Mouse (Mus musculus) kidney, embryonic 14.5 days (tissue): ENCODE measurements around the gene Ephb1. TPM values are rescaled to one million over a fixed set of nuclear protein-coding genes. Genes with fewer than 3 reads are reported as not detected.

Source experiments
- ATAC-seq: fragments of 200-750 bp; cut with Nextera tagmentation; 2 replicates; pipeline ENCODE4 v1.8.0; 2017; ENCODE audit warnings: moderate number of reproducible peaks, mild to moderate bottlenecking, moderate TSS enrichment, moderate library complexity; ENCODE audit not compliant: low FRiP score, low TSS enrichment
- H3K27ac ChIP-seq: fragments of 300-500 bp; sonication (generic); 2 replicates; pipeline ENCODE4 v1.5.1; 2014; ENCODE audit warnings: low read depth, mild to moderate bottlenecking, low read length, moderate library complexity, mixed read lengths
- H3K27me3 ChIP-seq: fragments of 300-500 bp; sonication (generic); 2 replicates; pipeline ENCODE4 v1.6.1; 2014; ENCODE audit warnings: mild to moderate bottlenecking, low read length; ENCODE audit not compliant: control insufficient read depth, insufficient read depth
- H3K36me3 ChIP-seq: fragments of 300-500 bp; sonication (generic); 2 replicates; pipeline ENCODE4 v1.6.1; 2014; ENCODE audit warnings: low read length, mixed read lengths; ENCODE audit not compliant: control insufficient read depth, insufficient read depth
- H3K4me1 ChIP-seq: fragments of 300-500 bp; sonication (generic); 2 replicates; pipeline ENCODE4 v1.6.1; 2014; ENCODE audit warnings: low read length, mixed read lengths; ENCODE audit not compliant: control insufficient read depth, insufficient read depth
- H3K4me2 ChIP-seq: fragments of 300-500 bp; sonication (generic); replicated peaks from 2 replicates; pipeline ENCODE4 v1.6.1; 2014; ENCODE audit warnings: low read depth, mild to moderate bottlenecking, low read length
- H3K4me3 ChIP-seq: fragments of 300-500 bp; sonication (generic); 2 replicates; pipeline ENCODE4 v1.5.1; 2014; ENCODE audit warnings: mild to moderate bottlenecking, low read length
- H3K9ac ChIP-seq: fragments of 300-500 bp; sonication (generic); 2 replicates; pipeline ENCODE4 v1.6.1; 2014; ENCODE audit warnings: low read depth, mild to moderate bottlenecking, low read length, moderate library complexity
- H3K9me3 ChIP-seq: fragments of 300-500 bp; sonication (generic); 2 replicates; pipeline ENCODE4 v1.6.1; 2016; ENCODE audit warnings: low read length; ENCODE audit not compliant: control insufficient read depth
- WGBS: fragments of 180-500 bp; shearing (Covaris S2); extraction: QIAGEN DNeasy Blood & Tissue Kit; methylation state at CpG from one replicate; pipeline ENCODE4 v1.1.7; 2014; 5-methylcytosine and 5-hydroxymethylcytosine counted together
- microRNA-seq: library from miRNA; unstranded; fragments of <30 nt; microRNA quantifications from one replicate; pipeline ENCODE4, GENCODE M21; 2016
- polyA plus RNA-seq: library from polyadenylated mRNA; unstranded; fragments of >200 nt; fragmentation: Nextera tagmentation; extraction: Ambion mirVana; gene quantifications from 2 replicates; pipeline ENCODE4 v1.2.1, GENCODE M21; 2014

Gene Ephb1
- polyA plus RNA-seq, 1 experiment from 2014 or later, result 4.9 TPM

DNA sequence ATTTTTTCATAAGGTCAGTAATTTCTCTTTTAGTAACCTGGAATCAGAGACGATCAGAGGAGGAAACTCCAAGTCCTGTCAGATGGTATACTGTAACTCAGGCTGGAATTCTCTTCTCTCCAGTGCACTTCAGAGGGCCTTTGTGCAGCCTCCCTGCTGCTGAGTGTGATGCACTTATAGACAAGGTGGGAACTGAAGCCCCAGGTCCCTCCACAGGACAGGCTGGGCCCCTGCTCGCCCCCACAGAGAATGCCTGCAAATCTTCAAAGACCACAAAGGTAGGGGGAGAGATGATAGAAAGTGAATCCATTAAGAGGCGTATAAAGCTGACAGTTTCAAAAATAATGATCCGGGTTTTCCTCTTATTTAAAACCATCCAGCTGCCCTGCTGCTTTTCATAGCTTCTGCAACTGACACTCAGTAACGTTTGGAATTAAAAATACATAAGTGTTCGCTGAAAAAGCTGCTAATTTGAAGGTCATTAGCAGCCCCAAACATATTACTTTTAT is 446.7 kb downstream of the Ephb1 start:
- Histone ChIP-seq H3K4me3 (no peak overlapping the region), H3K27me3 (no peaks in the 10 kb centered on the region), H3K36me3 (no peaks in the 10 kb centered on the region), H3K27ac (no peak overlapping the region), H3K9ac (no peak overlapping the region), H3K4me2 (no peak overlapping the region), H3K9me3 (no peaks in the 10 kb centered on the region), H3K4me1 (no peaks in the 10 kb centered on the region)
- ATAC-seq, result no peak
- WGBS, result 60% methylated on average over 6 of the region's 6 CpGs

GRCm38 (mm10) chr9:101903406-101903805 is 451.1 kb downstream of the Ephb1 start:
- WGBS, result 93% methylated on average over 3 of the region's 3 CpGs
- H3K9ac ChIP-seq, result no peak overlapping the region
- no peaks in the 10 kb centered on the region for H3K27me3 ChIP-seq
- no peaks in the 10 kb centered on the region for H3K4me1 ChIP-seq
- no peak overlapping the region for H3K27ac ChIP-seq
- no peaks in the 10 kb centered on the region for H3K9me3 ChIP-seq
- no peak overlapping the region for H3K4me3 ChIP-seq
- H3K4me2 ChIP-seq, result no peak overlapping the region
- H3K36me3 ChIP-seq, result no peaks in the 10 kb centered on the region
- no peak for ATAC-seq

DNA sequence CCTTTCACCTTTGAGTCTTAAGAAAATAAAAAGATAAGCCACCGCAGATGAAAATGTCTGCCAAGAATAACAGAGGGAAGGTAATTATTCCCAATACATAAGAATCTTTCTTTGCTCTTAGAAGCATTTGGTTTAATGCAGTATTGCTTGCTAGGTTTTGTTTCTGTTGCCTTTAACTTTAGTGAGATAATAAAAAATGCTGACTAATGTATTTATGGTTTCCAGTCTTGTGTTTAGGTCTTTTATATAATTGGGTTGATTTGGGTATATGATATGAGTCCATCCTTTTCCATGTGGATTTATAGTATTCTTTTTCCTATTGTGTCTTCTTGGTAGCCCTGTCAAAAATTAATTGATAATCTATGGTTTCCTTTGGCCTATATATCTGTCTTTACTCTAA is 456.6 kb downstream of the Ephb1 start:
- no peak for ATAC-seq
- no peaks in the 10 kb centered on the region for H3K36me3 ChIP-seq
- WGBS, result 75% methylated on average over 1 of the region's 1 CpGs
- H3K27ac ChIP-seq, result no peak overlapping the region
- H3K27me3 ChIP-seq, result no peaks in the 10 kb centered on the region
- H3K9ac ChIP-seq, result no peak overlapping the region
- no peaks in the 10 kb centered on the region for H3K4me1 ChIP-seq
- no peak overlapping the region for H3K4me3 ChIP-seq
- no peaks in the 10 kb centered on the region for H3K9me3 ChIP-seq
- H3K4me2 ChIP-seq, result no peak overlapping the region

DNA sequence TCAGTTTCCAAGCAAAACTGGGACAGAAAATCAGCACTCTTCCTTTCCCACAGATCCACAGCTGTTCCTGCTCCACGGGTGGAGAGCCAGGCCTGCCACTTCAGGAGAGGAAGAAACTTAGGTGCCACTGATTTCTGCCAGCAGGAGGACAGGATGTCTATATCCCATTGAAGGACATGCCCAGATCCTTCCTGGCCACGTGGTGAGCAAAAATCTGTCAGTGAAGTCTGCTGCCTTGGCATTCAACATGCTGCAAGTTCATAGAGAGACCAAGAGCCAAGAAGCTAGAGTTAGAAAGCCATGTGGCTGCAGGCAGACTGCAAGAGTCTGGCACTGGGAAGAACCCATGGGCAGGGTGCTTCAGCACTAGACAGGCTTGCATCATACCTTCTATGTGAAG is 471.2 kb downstream of the Ephb1 start:
- ATAC-seq, result no peak
- 72% methylated on average over 2 of the region's 2 CpGs for WGBS
- no peak overlapping the region for H3K9ac ChIP-seq

DNA sequence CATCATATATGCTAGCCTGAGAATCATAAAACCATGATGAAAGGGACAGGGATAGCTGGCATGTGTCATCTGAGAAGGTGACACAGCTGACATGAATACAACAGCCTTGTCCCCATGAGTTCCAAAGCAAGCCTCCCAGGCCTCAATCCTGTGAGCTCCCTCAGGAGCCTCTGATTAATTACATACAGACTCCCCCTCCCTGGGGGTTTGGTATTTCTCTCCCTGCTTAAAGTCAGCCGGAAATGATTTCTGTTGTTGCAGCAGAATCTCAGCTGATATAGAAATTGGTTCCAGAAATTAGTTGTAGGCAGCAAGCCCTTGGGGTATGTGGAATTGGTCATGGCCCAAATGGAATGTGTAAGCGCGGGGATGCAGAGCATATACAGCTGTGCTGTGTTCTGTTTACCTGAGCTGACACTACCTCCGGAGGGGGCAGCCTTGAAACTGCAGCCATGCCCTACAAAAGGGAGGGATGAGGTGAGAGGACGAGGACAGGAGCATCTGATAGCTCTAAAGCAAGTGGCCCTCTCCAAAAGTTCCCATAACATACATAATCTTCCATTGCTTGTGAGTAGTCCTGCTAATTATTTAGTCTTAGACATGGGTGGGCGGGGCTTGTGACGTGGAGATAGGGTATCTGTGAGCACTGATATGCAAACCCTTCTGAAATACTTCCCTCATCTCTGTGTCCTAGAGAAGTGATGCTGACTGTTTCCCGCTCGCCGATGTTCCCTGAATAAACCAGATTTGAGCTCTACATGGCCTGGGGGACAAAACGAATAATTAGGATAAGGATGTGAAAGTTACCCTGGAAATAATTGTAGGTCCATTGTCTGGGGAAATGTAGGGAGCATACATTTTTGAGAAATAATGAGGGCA is 477.1 kb downstream of the Ephb1 start:
- WGBS, result 72% methylated on average over 11 of the region's 11 CpGs
- Histone ChIP-seq H3K4me2 (no peak overlapping the region), H3K9me3 (no peaks in the 10 kb centered on the region), H3K4me3 (no peak overlapping the region), H3K4me1 (no peaks in the 10 kb centered on the region), H3K36me3 (no peaks in the 10 kb centered on the region), H3K27me3 (no peaks in the 10 kb centered on the region), H3K9ac (no peak overlapping the region), H3K27ac (no peak overlapping the region)
- ATAC-seq, result no peak

More for the DNA sequence above, 471.2 kb downstream of the Ephb1 start:
- Histone ChIP-seq H3K4me1 (no peaks in the 10 kb centered on the region), H3K4me2 (no peak overlapping the region), H3K27me3 (no peaks in the 10 kb centered on the region), H3K27ac (no peak overlapping the region), H3K4me3 (no peak overlapping the region), H3K36me3 (no peaks in the 10 kb centered on the region), H3K9me3 (no peaks in the 10 kb centered on the region)

- H3K27ac ChIP-seq, result no peak overlapping the region
- no peak for ATAC-seq
- no peaks in the 10 kb centered on the region for H3K27me3 ChIP-seq
- H3K4me1 ChIP-seq, result no peaks in the 10 kb centered on the region
- no peak overlapping the region for H3K9ac ChIP-seq
- H3K9me3 ChIP-seq, result no peaks in the 10 kb centered on the region
- no peak overlapping the region for H3K4me3 ChIP-seq
- WGBS, result 79% methylated on average over 1 of the region's 1 CpGs
- H3K36me3 ChIP-seq, result no peaks in the 10 kb centered on the region
- no peak overlapping the region for H3K4me2 ChIP-seq
Measured at GRCm38 (mm10) chr9:101875306-101875705, 479.2 kb downstream of the Ephb1 start.

Small RNAs within 50 kb of the gene (microRNA-seq; reads per million reads assigned to microRNA genes)
- not detected for gene Mir7243

Other genes with a start within 250 kb of the Ephb1 start
- gene Ky, start 151.1 kb upstream of the Ephb1 start, polyA plus RNA-seq, result 0.03 TPM in 1 of 2 replicates, not detected in the other